Mouse (Mus musculus): Measurements from ENCODE around the gene Cit. TPM values are rescaled to one million over a fixed set of nuclear protein-coding genes. Genes with fewer than 3 reads are reported as not detected.
A peak's percentile ranks its signal among the peaks of the same experiment; 100 is the strongest.

Cit gene
- total RNA-seq, 2 experiments from 2014 or later, result 55.9 to 66.8 TPM

- DNase-seq (ENCODE audit: extremely low spot score in 1 of 2, low spot score in 1 of 2), result no peak
Measured at GRCm38 (mm10) chr5:115850250-115851028, 5.4 kb downstream of the Cit start.

GRCm38 (mm10) chr5:115851029-115851365 lies 5.9 kb downstream of the Cit start:
- no peak for DNase-seq (ENCODE audit: extremely low spot score in 1 of 2, low spot score in 1 of 2)

- DNase-seq (ENCODE audit: extremely low spot score in 1 of 2, low spot score in 1 of 2), result no peak
Measured at GRCm38 (mm10) chr5:115852431-115852830, 7.4 kb downstream of the Cit start.

- no peak for DNase-seq (ENCODE audit: extremely low spot score in 1 of 2, low spot score in 1 of 2)
Measured at GRCm38 (mm10) chr5:115853691-115854090, 8.6 kb downstream of the Cit start.

GRCm38 (mm10) chr5:115854370-115854769 lies 9.3 kb downstream of the Cit start:
- DNase-seq (ENCODE audit: extremely low spot score in 1 of 2, low spot score in 1 of 2), result no peak

- DNase-seq (ENCODE audit: extremely low spot score in 1 of 2, low spot score in 1 of 2), result no peak
Measured at GRCm38 (mm10) chr5:115858652-115859051, 13.6 kb downstream of the Cit start.

GRCm38 (mm10) chr5:115859461-115859860 lies 14.4 kb downstream of the Cit start:
- DNase-seq (ENCODE audit: extremely low spot score in 1 of 2, low spot score in 1 of 2), result no peak

- no peak for DNase-seq (ENCODE audit: extremely low spot score in 1 of 2, low spot score in 1 of 2)
Measured at GRCm38 (mm10) chr5:115861991-115862390, 16.9 kb downstream of the Cit start.

- no peak for DNase-seq (ENCODE audit: extremely low spot score in 1 of 2, low spot score in 1 of 2)
Measured at GRCm38 (mm10) chr5:115862439-115862838, 17.4 kb downstream of the Cit start.

- DNase-seq (ENCODE audit: extremely low spot score in 1 of 2, low spot score in 1 of 2), result no peak
Measured at GRCm38 (mm10) chr5:115866296-115866695, 21.2 kb downstream of the Cit start.

- no peak for DNase-seq (ENCODE audit: extremely low spot score in 1 of 2, low spot score in 1 of 2)
Measured at GRCm38 (mm10) chr5:115868540-115868939, 23.5 kb downstream of the Cit start.

- DNase-seq (ENCODE audit: extremely low spot score in 1 of 2, low spot score in 1 of 2), result no peak
Measured at GRCm38 (mm10) chr5:115869198-115869597, 24.1 kb downstream of the Cit start.

- DNase-seq (ENCODE audit: extremely low spot score in 1 of 2, low spot score in 1 of 2), result no peak
Measured at GRCm38 (mm10) chr5:115871153-115871552, 26.1 kb downstream of the Cit start.

- no peak for DNase-seq (ENCODE audit: extremely low spot score in 1 of 2, low spot score in 1 of 2)
Measured at GRCm38 (mm10) chr5:115872106-115872505, 27.0 kb downstream of the Cit start.

GRCm38 (mm10) chr5:115872956-115873355 lies 27.9 kb downstream of the Cit start:
- DNase-seq (ENCODE audit: extremely low spot score in 1 of 2, low spot score in 1 of 2), result no peak

- no peak for DNase-seq (ENCODE audit: extremely low spot score in 1 of 2, low spot score in 1 of 2)
Measured at GRCm38 (mm10) chr5:115877425-115877824, 32.3 kb downstream of the Cit start.

- no peak for DNase-seq (ENCODE audit: extremely low spot score in 1 of 2, low spot score in 1 of 2)
Measured at GRCm38 (mm10) chr5:115882165-115882564, 37.1 kb downstream of the Cit start.

GRCm38 (mm10) chr5:115884429-115884828 lies 39.4 kb downstream of the Cit start:
- DNase-seq (ENCODE audit: extremely low spot score in 1 of 2, low spot score in 1 of 2), result no peak

GRCm38 (mm10) chr5:115893772-115894171 lies 48.7 kb downstream of the Cit start:
- no peak for DNase-seq (ENCODE audit: extremely low spot score in 1 of 2, low spot score in 1 of 2)

- no peak for DNase-seq (ENCODE audit: extremely low spot score in 1 of 2, low spot score in 1 of 2)
Measured at GRCm38 (mm10) chr5:115897036-115897435, 52.0 kb downstream of the Cit start.

- peak; percentile 28 to 37 for DNase-seq (ENCODE audit: extremely low spot score in 1 of 2, low spot score in 1 of 2)
Measured at GRCm38 (mm10) chr5:115907037-115908009, 62.2 kb downstream of the Cit start.

Data from layer of hippocampus, postnatal 25 days (tissue).